Mouse (Mus musculus): ENCODE data around the gene Olfr553.

DNA sequence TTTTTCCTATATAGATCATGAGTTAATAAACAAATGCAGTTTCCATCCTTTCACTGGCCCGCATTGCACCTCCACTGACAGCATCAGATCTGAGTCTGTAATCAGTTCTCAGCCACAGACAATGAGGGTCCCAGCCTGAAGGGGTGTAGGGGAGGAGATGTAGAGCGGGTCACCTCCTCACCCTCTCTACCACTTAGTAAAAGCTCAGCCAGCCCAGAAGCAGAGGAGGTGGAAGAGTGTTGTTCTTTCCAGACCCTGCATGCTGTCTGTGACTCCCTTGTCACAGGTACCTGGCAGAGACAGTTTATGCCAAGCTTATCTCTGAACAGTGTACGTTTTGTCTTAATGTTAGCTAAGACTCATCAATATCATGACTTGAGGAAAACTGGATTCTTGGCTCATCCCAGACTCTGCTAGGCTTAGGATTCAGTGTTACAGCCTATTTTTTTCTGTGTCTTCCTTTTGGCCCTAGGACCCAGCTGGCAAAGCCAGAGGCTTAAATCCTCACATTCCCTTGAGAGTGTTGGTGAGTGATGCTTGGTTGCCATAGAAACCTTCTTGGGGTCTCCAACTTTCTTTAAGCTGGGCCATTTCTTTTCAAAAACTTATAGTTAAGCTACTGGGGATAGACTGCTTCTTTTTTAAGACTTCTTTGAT lies 44.7 kb downstream of the Olfr553 start:
- TF ChIP-seq POLR2A (IDR thresholded peaks at IDR 0.05; ENCODE audit: control insufficient read depth, extremely low read depth, insufficient read depth, low read length, poor library complexity): no peak
- no peak for TF ChIP-seq CTCF (IDR thresholded peaks at IDR 0.05; ENCODE audit: borderline replicate concordance, control insufficient read depth, extremely low read depth, insufficient read depth, low read length, poor library complexity)

All from thymus, adult 2 months (tissue).